Mouse (Mus musculus): ENCODE data around the gene Lca5. TPM values are rescaled to one million over a fixed set of nuclear protein-coding genes. Genes with fewer than 3 reads are reported as not detected.

Lca5 gene
- polyA plus RNA-seq, 1 experiment from 2014 or later = 27.0 TPM

GRCm38 (mm10) chr9:83400783-83401182 lies 40.1 kb downstream of the Lca5 start:
- no peak overlapping the region for H3K9ac ChIP-seq (ENCODE audit: low read depth, low read length)
- ATAC-seq (ENCODE audit: low FRiP score, low TSS enrichment) = no peak
- no peaks in the 10 kb centered on the region for H3K9me3 ChIP-seq (ENCODE audit: control insufficient read depth, low read length)
- peaks cover 11% of the 10 kb centered on the region; the same call in 1 of the 2 replicates for H3K36me3 ChIP-seq (ENCODE audit: control insufficient read depth, insufficient read depth, low read length)
- H3K4me3 ChIP-seq (ENCODE audit: low read length) = no peak overlapping the region
- H3K4me1 ChIP-seq (ENCODE audit: control insufficient read depth, insufficient read depth, low read length) = 0 out of 2 replicates have a peak, but pooled peaks cover 8% of the 10 kb centered on the region
- H3K27ac ChIP-seq (ENCODE audit: low read depth, low read length) = no peak overlapping the region
- H3K4me2 ChIP-seq (replicated peaks; ENCODE audit: low read depth, low read length) = no peak overlapping the region
- H3K27me3 ChIP-seq (ENCODE audit: control insufficient read depth, insufficient read depth, low read length) = no peaks in the 10 kb centered on the region
- 74% methylated on average over 3 of the region's 3 CpGs for WGBS

- H3K27me3 ChIP-seq (ENCODE audit: control insufficient read depth, insufficient read depth, low read length) = no peaks in the 10 kb centered on the region
- H3K9ac ChIP-seq (ENCODE audit: low read depth, low read length) = no peak overlapping the region
- ATAC-seq (ENCODE audit: low FRiP score, low TSS enrichment) = no peak
- H3K4me1 ChIP-seq (ENCODE audit: control insufficient read depth, insufficient read depth, low read length) = 0 out of 2 replicates have a peak, but pooled peaks cover 8% of the 10 kb centered on the region
- H3K36me3 ChIP-seq (ENCODE audit: control insufficient read depth, insufficient read depth, low read length) = peaks cover 22% of the 10 kb centered on the region; the same call in 1 of the 2 replicates
- no peak overlapping the region for H3K27ac ChIP-seq (ENCODE audit: low read depth, low read length)
- H3K9me3 ChIP-seq (ENCODE audit: control insufficient read depth, low read length) = no peaks in the 10 kb centered on the region
- H3K4me3 ChIP-seq (ENCODE audit: low read length) = no peak overlapping the region
- WGBS = 91% methylated on average over 7 of the region's 7 CpGs
- no peak overlapping the region for H3K4me2 ChIP-seq (replicated peaks; ENCODE audit: low read depth, low read length)
Measured at GRCm38 (mm10) chr9:83399414-83399813, 41.5 kb downstream of the Lca5 start.

- Histone ChIP-seq H3K9ac (ENCODE audit: low read depth, low read length) (no peak overlapping the region), H3K4me1 (ENCODE audit: control insufficient read depth, insufficient read depth, low read length) (no peaks in the 10 kb centered on the region), H3K36me3 (ENCODE audit: control insufficient read depth, insufficient read depth, low read length) (peaks cover 24% of the 10 kb centered on the region; the same call in 1 of the 2 replicates), H3K27me3 (ENCODE audit: control insufficient read depth, insufficient read depth, low read length) (no peaks in the 10 kb centered on the region), H3K9me3 (ENCODE audit: control insufficient read depth, low read length) (no peaks in the 10 kb centered on the region), H3K27ac (ENCODE audit: low read depth, low read length) (no peak overlapping the region), H3K4me2 (replicated peaks; ENCODE audit: low read depth, low read length) (no peak overlapping the region), H3K4me3 (ENCODE audit: low read length) (no peak overlapping the region)
- 77% methylated on average over 6 of the region's 6 CpGs for WGBS
- no peak for ATAC-seq (ENCODE audit: low FRiP score, low TSS enrichment)
Measured at GRCm38 (mm10) chr9:83398260-83398659, 42.7 kb downstream of the Lca5 start.

GRCm38 (mm10) chr9:83395456-83395855 lies 45.5 kb downstream of the Lca5 start:
- Histone ChIP-seq H3K9ac (ENCODE audit: low read depth, low read length) (no peak overlapping the region), H3K4me2 (replicated peaks; ENCODE audit: low read depth, low read length) (no peak overlapping the region), H3K4me1 (ENCODE audit: control insufficient read depth, insufficient read depth, low read length) (no peaks in the 10 kb centered on the region), H3K27ac (ENCODE audit: low read depth, low read length) (no peak overlapping the region), H3K36me3 (ENCODE audit: control insufficient read depth, insufficient read depth, low read length) (peaks cover 13% of the 10 kb centered on the region; the same call in 1 of the 2 replicates), H3K27me3 (ENCODE audit: control insufficient read depth, insufficient read depth, low read length) (no peaks in the 10 kb centered on the region), H3K9me3 (ENCODE audit: control insufficient read depth, low read length) (no peaks in the 10 kb centered on the region), H3K4me3 (ENCODE audit: low read length) (no peak overlapping the region)
- ATAC-seq (ENCODE audit: low FRiP score, low TSS enrichment) = no peak
- WGBS = 92% methylated on average over 15 of the region's 15 CpGs

GRCm38 (mm10) chr9:83391996-83392395 lies 48.9 kb downstream of the Lca5 start:
- H3K9ac ChIP-seq (ENCODE audit: low read depth, low read length) = no peak overlapping the region
- H3K36me3 ChIP-seq (ENCODE audit: control insufficient read depth, insufficient read depth, low read length) = peaks cover 13% of the 10 kb centered on the region; the same call in 1 of the 2 replicates
- no peak overlapping the region for H3K27ac ChIP-seq (ENCODE audit: low read depth, low read length)
- ATAC-seq (ENCODE audit: low FRiP score, low TSS enrichment) = no peak
- no peaks in the 10 kb centered on the region for H3K4me1 ChIP-seq (ENCODE audit: control insufficient read depth, insufficient read depth, low read length)
- no peak overlapping the region for H3K4me3 ChIP-seq (ENCODE audit: low read length)
- no peak overlapping the region for H3K4me2 ChIP-seq (replicated peaks; ENCODE audit: low read depth, low read length)
- H3K27me3 ChIP-seq (ENCODE audit: control insufficient read depth, insufficient read depth, low read length) = no peaks in the 10 kb centered on the region
- H3K9me3 ChIP-seq (ENCODE audit: control insufficient read depth, low read length) = no peaks in the 10 kb centered on the region
- WGBS = 88% methylated on average over 11 of the region's 11 CpGs

GRCm38 (mm10) chr9:83389570-83389969 lies 51.4 kb downstream of the Lca5 start:
- H3K4me2 ChIP-seq (replicated peaks; ENCODE audit: low read depth, low read length) = no peak overlapping the region
- H3K9me3 ChIP-seq (ENCODE audit: control insufficient read depth, low read length) = no peaks in the 10 kb centered on the region
- no peaks in the 10 kb centered on the region for H3K27me3 ChIP-seq (ENCODE audit: control insufficient read depth, insufficient read depth, low read length)
- H3K9ac ChIP-seq (ENCODE audit: low read depth, low read length) = no peak overlapping the region
- ATAC-seq (ENCODE audit: low FRiP score, low TSS enrichment) = no peak
- peaks cover 3% of the 10 kb centered on the region; the same call in 1 of the 2 replicates for H3K36me3 ChIP-seq (ENCODE audit: control insufficient read depth, insufficient read depth, low read length)
- no peaks in the 10 kb centered on the region for H3K4me1 ChIP-seq (ENCODE audit: control insufficient read depth, insufficient read depth, low read length)
- H3K4me3 ChIP-seq (ENCODE audit: low read length) = no peak overlapping the region
- 86% methylated on average over 9 of the region's 9 CpGs for WGBS
- H3K27ac ChIP-seq (ENCODE audit: low read depth, low read length) = no peak overlapping the region

GRCm38 (mm10) chr9:83386264-83386855 lies 54.6 kb downstream of the Lca5 start:
- Histone ChIP-seq H3K4me1 (ENCODE audit: control insufficient read depth, insufficient read depth, low read length) (no peaks in the 10 kb centered on the region), H3K4me2 (replicated peaks; ENCODE audit: low read depth, low read length) (no peak overlapping the region), H3K4me3 (ENCODE audit: low read length) (no peak overlapping the region), H3K36me3 (ENCODE audit: control insufficient read depth, insufficient read depth, low read length) (no peaks in the 10 kb centered on the region), H3K9me3 (ENCODE audit: control insufficient read depth, low read length) (no peaks in the 10 kb centered on the region), H3K27me3 (ENCODE audit: control insufficient read depth, insufficient read depth, low read length) (no peaks in the 10 kb centered on the region), H3K9ac (ENCODE audit: low read depth, low read length) (no peak overlapping the region), H3K27ac (ENCODE audit: low read depth, low read length) (no peak overlapping the region)
- peak; percentile 24; the same call in 1 of the 2 replicates for ATAC-seq (ENCODE audit: low FRiP score, low TSS enrichment)
- WGBS = 82% methylated on average over 5 of the region's 5 CpGs

GRCm38 (mm10) chr9:83385301-83385700 lies 55.6 kb downstream of the Lca5 start:
- WGBS = 62% methylated on average over 6 of the region's 6 CpGs
- no peak overlapping the region for H3K27ac ChIP-seq (ENCODE audit: low read depth, low read length)
- H3K4me3 ChIP-seq (ENCODE audit: low read length) = no peak overlapping the region

GRCm38 (mm10) chr9:83383235-83383634 lies 57.7 kb downstream of the Lca5 start:
- Histone ChIP-seq H3K9me3 (ENCODE audit: control insufficient read depth, low read length) (no peaks in the 10 kb centered on the region), H3K27ac (ENCODE audit: low read depth, low read length) (no peak overlapping the region), H3K4me3 (ENCODE audit: low read length) (no peak overlapping the region), H3K4me2 (replicated peaks; ENCODE audit: low read depth, low read length) (no peak overlapping the region), H3K9ac (ENCODE audit: low read depth, low read length) (no peak overlapping the region), H3K4me1 (ENCODE audit: control insufficient read depth, insufficient read depth, low read length) (no peaks in the 10 kb centered on the region), H3K36me3 (ENCODE audit: control insufficient read depth, insufficient read depth, low read length) (no peaks in the 10 kb centered on the region), H3K27me3 (ENCODE audit: control insufficient read depth, insufficient read depth, low read length) (no peaks in the 10 kb centered on the region)
- WGBS = 77% methylated on average over 3 of the region's 3 CpGs
- no peak for ATAC-seq (ENCODE audit: low FRiP score, low TSS enrichment)

More at GRCm38 (mm10) chr9:83385301-83385700, 55.6 kb downstream of the Lca5 start:
- H3K9ac ChIP-seq (ENCODE audit: low read depth, low read length) = no peak overlapping the region
- H3K4me2 ChIP-seq (replicated peaks; ENCODE audit: low read depth, low read length) = no peak overlapping the region
- no peaks in the 10 kb centered on the region for H3K36me3 ChIP-seq (ENCODE audit: control insufficient read depth, insufficient read depth, low read length)
- H3K4me1 ChIP-seq (ENCODE audit: control insufficient read depth, insufficient read depth, low read length) = no peaks in the 10 kb centered on the region
- ATAC-seq (ENCODE audit: low FRiP score, low TSS enrichment) = no peak
- H3K9me3 ChIP-seq (ENCODE audit: control insufficient read depth, low read length) = no peaks in the 10 kb centered on the region
- H3K27me3 ChIP-seq (ENCODE audit: control insufficient read depth, insufficient read depth, low read length) = no peaks in the 10 kb centered on the region
